Mouse (Mus musculus): ENCODE data around the gene Ugt2a1. TPM values are rescaled to one million over a fixed set of nuclear protein-coding genes. Genes with fewer than 3 reads are reported as not detected.

Gene Ugt2a1
- polyA plus RNA-seq (2017; shearing (Covaris generic)), result not detected

DNA sequence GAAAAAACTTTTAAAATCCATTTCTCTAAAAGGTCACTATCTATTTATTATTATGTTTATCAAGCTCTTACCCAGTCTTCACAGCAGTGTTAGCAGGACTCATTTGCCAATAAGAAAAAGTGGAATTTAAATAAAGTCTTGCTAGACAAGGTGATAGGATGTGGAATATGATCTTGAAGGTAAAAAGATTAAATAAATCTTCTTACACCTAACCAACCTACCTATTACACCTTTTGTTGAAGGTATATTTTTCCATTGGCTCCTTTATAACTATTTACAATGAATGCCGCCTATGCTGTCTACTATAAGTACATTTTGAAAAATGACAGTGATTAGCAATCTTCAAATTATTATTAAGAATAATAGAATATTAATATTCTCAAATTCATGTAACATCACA is at the start of gene Ugt2a1:
Gene Ugt2a1 (minus strand): TSS at position 101 of the 400 bp plus-strand sequence.

DNA sequence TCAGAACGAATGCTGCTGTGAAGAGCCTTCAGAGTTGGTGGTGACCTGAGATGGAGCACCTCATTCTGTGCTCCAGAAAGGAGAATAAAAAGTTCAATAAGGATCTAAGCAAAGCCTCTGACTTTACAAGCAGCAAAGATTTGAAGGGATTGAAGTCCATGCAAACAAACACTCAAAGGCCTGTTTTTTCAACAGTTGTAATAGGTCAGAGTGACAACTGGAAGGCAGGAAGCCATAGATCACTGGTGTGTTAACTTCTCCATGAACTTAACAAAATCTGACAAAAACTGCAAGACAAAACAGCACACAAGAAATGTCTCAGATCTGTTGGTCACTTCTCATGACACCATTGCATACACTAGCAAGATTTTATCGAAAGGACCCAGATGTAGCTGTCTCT is 47.4 kb upstream of the Ugt2a1 start, which contains the start of gene Sult1b1:
Gene Sult1b1 (minus strand): TSS at position 85 of the 400 bp plus-strand sequence.

DNA sequence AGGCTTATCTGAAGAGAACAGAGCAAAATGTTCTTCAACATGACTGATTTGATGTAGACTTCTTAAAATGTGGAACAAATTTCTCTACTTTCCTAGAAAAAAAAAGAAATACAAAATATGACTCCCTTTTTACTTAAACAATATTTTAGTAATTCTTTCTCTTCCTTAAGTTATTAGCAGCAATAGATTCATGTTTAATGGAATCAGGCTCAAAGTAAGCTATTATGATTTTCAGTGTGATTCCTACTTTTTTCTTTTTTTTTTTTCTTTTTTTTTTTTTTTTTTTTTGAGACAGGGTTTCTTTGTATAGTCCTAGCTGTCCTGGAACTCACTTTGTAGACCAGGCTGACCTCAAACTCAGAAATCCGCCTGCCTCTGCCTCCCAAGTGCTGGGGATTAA is 4.0 kb downstream of the Ugt2a1 start, which contains the start of gene Gm43638:
Gene Gm43638 (minus strand): TSS at position 101 of the 400 bp plus-strand sequence.

DNA sequence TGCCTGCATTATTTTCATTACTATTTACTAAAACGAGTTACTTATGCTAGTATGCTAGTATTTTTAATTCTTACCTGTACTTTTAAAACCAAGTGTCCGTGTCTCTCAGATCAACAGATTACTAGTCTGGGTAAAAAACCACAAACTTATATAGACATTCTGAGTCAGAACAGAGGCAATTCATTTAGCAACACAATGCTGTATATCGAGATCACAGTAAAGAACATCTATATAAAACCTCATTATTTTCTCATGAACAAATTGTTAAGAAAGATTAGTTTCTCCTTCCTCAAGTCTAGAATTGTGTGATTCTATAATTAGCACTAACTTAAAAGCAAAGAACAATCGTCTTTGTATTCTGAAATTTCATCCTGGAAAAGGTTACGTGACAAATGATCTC is 8.5 kb downstream of the Ugt2a1 start, which contains the start of gene Ugt2a2:
Gene Ugt2a2 (minus strand): TSS at position 101 of the 400 bp plus-strand sequence.

DNA sequence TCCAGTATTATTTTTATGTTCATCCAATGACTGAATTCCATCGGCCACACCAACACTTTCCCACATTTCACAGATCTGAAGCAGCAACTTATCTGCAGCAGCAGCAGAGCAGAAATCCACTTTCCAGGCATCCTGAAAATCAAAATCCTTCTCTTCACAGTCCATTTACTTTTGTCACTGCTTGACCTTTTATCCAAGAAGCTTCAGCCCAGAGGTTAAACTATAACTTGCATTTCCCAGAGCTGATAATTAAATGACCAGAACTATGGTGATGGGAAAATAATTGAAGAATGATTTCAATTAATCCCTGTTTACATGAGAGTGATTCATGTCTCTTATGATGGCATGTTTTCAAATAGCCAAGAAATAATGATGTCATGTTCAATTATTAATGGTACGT is 66.6 kb downstream of the Ugt2a1 start, which contains the start of gene Ugt2b38:
Gene Ugt2b38 (minus strand): TSS at position 163 of the 400 bp plus-strand sequence.

Other genes with a start within 250 kb of the Ugt2a1 start
- gene Ugt2b37, start 236.1 kb downstream of the Ugt2a1 start, polyA plus RNA-seq (2017; shearing (Covaris generic)), result not detected
- gene Ugt2a3, start 153.7 kb downstream of the Ugt2a1 start, polyA plus RNA-seq (2017; shearing (Covaris generic)), result 0.17 TPM
- not detected for gene Ugt2b38, start 66.7 kb downstream of the Ugt2a1 start, polyA plus RNA-seq (2017; shearing (Covaris generic))
- gene Ugt2a2, start 8.6 kb downstream of the Ugt2a1 start, polyA plus RNA-seq (2017; shearing (Covaris generic)), result not detected
- not detected for gene Gm43638, start 4.1 kb downstream of the Ugt2a1 start, polyA plus RNA-seq (2017; shearing (Covaris generic))
- gene Sult1b1, start 47.3 kb upstream of the Ugt2a1 start, polyA plus RNA-seq (2017; shearing (Covaris generic)), result not detected
- not detected for gene Sult1d1, start 78.2 kb upstream of the Ugt2a1 start, polyA plus RNA-seq (2017; shearing (Covaris generic))
- not detected for gene Sult1e1, start 100.7 kb upstream of the Ugt2a1 start, polyA plus RNA-seq (2017; shearing (Covaris generic))
- not detected for gene Csn1s1, start 175.3 kb upstream of the Ugt2a1 start, polyA plus RNA-seq (2017; shearing (Covaris generic))
- gene Csn2, start 208.8 kb upstream of the Ugt2a1 start, polyA plus RNA-seq (2017; shearing (Covaris generic)), result not detected

All from effector memory CD4-positive, alpha-beta T cell, adult 5 months (primary cell).